8 mouse cellular contexts compared by ENCODE assay signal in genomic region chr14:31472451-31473061, GRCm38 (mm10). TPM values are rescaled to one million over a fixed set of nuclear protein-coding genes. Genes with fewer than 3 reads are reported as not detected.
DNase-seq lines count a peak whose midpoint lies in the region; ATAC-seq and TF ChIP-seq lines count a peak whose summit lies in the region.
"Had no signal": no experiment of that assay in that cellular context is flagged by ENCODE, and none has a peak within 500 bp of the region (broad histone marks: within the 10 kb centered on the region; RNA-seq: fewer than 3 reads in every experiment).

No protein-coding gene starts in this region.

- no peaks in the 10 kb centered on the region for H3K4me1 ChIP-seq in cortical plate, adult 2 months (ENCODE audit: control insufficient read depth, insufficient read depth, low read length)
- H3K4me1 ChIP-seq in liver, postnatal 0 days (ENCODE audit: insufficient read depth), result no peaks in the 10 kb centered on the region
- H3K4me1 ChIP-seq: heart, embryonic 15.5 days had no signal

- TF ChIP-seq EP300 in liver, postnatal 0 days (IDR thresholded peaks at IDR 0.05; ENCODE audit: low read depth), result no peak

- H3K9ac ChIP-seq in liver, postnatal 0 days (replicated peaks), result no peak overlapping the region
- H3K9ac ChIP-seq: heart, embryonic 15.5 days had no signal

- TF ChIP-seq POLR2A in cortical plate, adult 2 months (IDR thresholded peaks at IDR 0.05; ENCODE audit: extremely low read depth, insufficient read depth, low read length), result no peak

- DNase-seq in ovary, adult 18-20 months (ENCODE audit: low spot score), result peak; percentile 3
- DNase-seq in ovary, postnatal 36 days (ENCODE audit: low spot score), result no peak
- DNase-seq in adrenal gland, postnatal 10 days, result peak; percentile 74
- DNase-seq in kidney, adult 9 months, result peak; percentile 76
- peak; percentile 55 for DNase-seq in liver, postnatal 0 days
- DNase-seq in right cerebral cortex, postnatal 36 days (ENCODE audit: low spot score in 2 of 2), result peak; percentile 18 to 47

- no peak for ATAC-seq in liver, postnatal 0 days

- H3K27me3 ChIP-seq in liver, postnatal 0 days (ENCODE audit: insufficient read depth, low read length), result no peaks in the 10 kb centered on the region
- H3K27me3 ChIP-seq: heart, embryonic 15.5 days had no signal

- peak; percentile 31; the same call in 1 of the 2 replicates for TF ChIP-seq CTCF in cortical plate, adult 2 months (IDR thresholded peaks at IDR 0.05; ENCODE audit: extremely low read depth, insufficient read depth, low read length)
- TF ChIP-seq CTCF in liver, postnatal 0 days (IDR thresholded peaks at IDR 0.05; ENCODE audit: low read depth), result peak; percentile 78

- no peaks in the 10 kb centered on the region for H3K36me3 ChIP-seq in liver, postnatal 0 days (replicated peaks; ENCODE audit: insufficient read depth, low read length)
- H3K36me3 ChIP-seq: heart, embryonic 15.5 days had no signal

- H3K4me3 ChIP-seq in cortical plate, adult 2 months (ENCODE audit: insufficient read depth, low read length), result no peak overlapping the region
- H3K4me3 ChIP-seq in liver, postnatal 0 days (ENCODE audit: low read depth, low read length), result no peak overlapping the region
- H3K4me3 ChIP-seq: heart, embryonic 15.5 days had no signal

- no peak overlapping the region for H3K4me2 ChIP-seq in liver, postnatal 0 days (ENCODE audit: low read depth, low read length)
- H3K4me2 ChIP-seq: heart, embryonic 15.5 days had no signal

- 4% methylated on average over 5 of the region's 5 CpGs for WGBS in liver, postnatal 0 days (ENCODE audit: insufficient replicate concordance)

- no peaks in the 10 kb centered on the region for H3K9me3 ChIP-seq in liver, postnatal 0 days (ENCODE audit: low read length)
- H3K9me3 ChIP-seq: heart, embryonic 15.5 days had no signal

- H3K27ac ChIP-seq in cortical plate, adult 2 months (ENCODE audit: insufficient read depth, low read length), result no peak overlapping the region
- H3K27ac ChIP-seq in liver, postnatal 0 days (ENCODE audit: low read depth), result no peak overlapping the region
- H3K27ac ChIP-seq: heart, embryonic 15.5 days had no signal

RNA-seq across cellular contexts. Expression of gene Eaf1, which starts 21.6 kb away (rescaled TPM):
- total RNA-seq in adrenal gland, postnatal 10 days (2021), result 10 to 100 TPM; 30.9 to 38.7 TPM
- 11.5 and 13.5 TPM in 2 replicates for polyA plus RNA-seq in cortical plate, adult 2 months (2012; rRNA removed)
- polyA plus RNA-seq in liver, postnatal 0 days (2015; fragmentation: Nextera tagmentation; extraction: Ambion mirVana), result 9.6 and 11.4 TPM in 2 replicates

RNA-seq across cellular contexts. Expression of gene Mettl6, which starts 22.3 kb away (rescaled TPM):
- total RNA-seq in adrenal gland, postnatal 10 days (2021), result 10 to 100 TPM; 19.7 to 24.1 TPM
- polyA plus RNA-seq in cortical plate, adult 2 months (2012; rRNA removed), result 18.4 and 18.8 TPM in 2 replicates
- 23.6 and 26.1 TPM in 2 replicates for polyA plus RNA-seq in liver, postnatal 0 days (2015; fragmentation: Nextera tagmentation; extraction: Ambion mirVana)

RNA-seq across cellular contexts. Expression of gene Sh3bp5, which starts 36.7 kb away (rescaled TPM):
- 100 to 1,000 TPM; 107 to 135 TPM for total RNA-seq in adrenal gland, postnatal 10 days (2021)
- 43.8 and 55.2 TPM in 2 replicates for polyA plus RNA-seq in cortical plate, adult 2 months (2012; rRNA removed)
- 29.7 and 31.8 TPM in 2 replicates for polyA plus RNA-seq in liver, postnatal 0 days (2015; fragmentation: Nextera tagmentation; extraction: Ambion mirVana)
